Mouse (Mus musculus) cerebellum, postnatal 10 days (tissue): ENCODE measurements around the gene Dna2.
A peak's percentile ranks its signal among the peaks of the same experiment; 100 is the strongest.
"Not testable (repeated sequence)": the region's sequence is repeated elsewhere in the genome, so short reads cannot be mapped to it uniquely, and the experiment has no call there.

Experiments
- DNase-seq, 2 experiments: peaks; one replicate each; pipeline ENCODE4 v3.0.0; 2021; ENCODE audit warnings: mixed read lengths in 2 of 2

Dna2 gene

GRCm38 (mm10) chr10:62946738-62947471 lies at the start of gene Dna2:
Gene Dna2 (plus strand): TSS chr10:62947026.
- peak; percentile 78 to 81 for DNase-seq

- no peak for DNase-seq
These were observed 49.4 kb upstream of the Dna2 start for GRCm38 (mm10) chr10:62897437-62897836.

DNA sequence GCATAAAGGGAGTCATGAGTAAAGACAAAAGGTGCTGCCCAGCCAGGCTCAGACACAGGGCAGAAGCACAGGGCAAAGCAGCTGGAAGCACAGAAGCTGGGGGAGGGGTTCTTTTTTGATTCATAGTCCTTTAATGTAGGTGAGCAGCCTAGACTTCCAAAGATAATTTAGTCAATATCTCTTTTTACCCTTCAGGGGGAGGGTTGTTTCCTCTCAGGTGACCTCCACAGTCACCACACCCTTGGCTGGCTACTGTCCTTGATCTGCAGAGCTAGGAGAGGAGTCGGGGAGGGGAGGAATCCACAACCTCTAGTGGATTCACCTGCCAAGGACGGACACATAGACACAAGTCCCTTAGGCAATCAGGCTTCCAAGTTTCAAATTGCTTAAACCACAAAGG lies 48.8 kb upstream of the Dna2 start:
- no peak for DNase-seq

DNA sequence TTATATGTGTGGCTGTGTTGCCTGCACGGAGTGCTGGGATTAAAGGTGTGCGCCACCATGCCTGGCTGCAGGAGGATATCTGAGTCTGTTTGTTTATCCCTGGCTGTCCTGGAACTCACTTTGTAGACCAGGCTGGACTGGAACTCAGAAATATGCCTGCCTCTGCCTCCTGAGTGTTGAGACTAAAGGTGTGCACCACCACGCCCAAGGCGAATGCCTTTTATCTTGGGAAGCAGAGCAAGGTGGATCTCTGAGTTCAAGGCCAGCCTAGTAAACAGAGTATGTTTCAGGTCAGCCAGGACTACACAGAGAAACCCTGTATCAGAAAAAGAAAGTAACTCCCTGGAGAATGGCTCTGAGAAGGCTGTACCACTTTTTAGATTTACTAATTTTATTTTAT lies 46.7 kb upstream of the Dna2 start:
- DNase-seq = no peak

- DNase-seq = no peak
These were observed 45.0 kb upstream of the Dna2 start for GRCm38 (mm10) chr10:62901826-62902225.

GRCm38 (mm10) chr10:62902829-62903228 lies 44.0 kb upstream of the Dna2 start:
- no peak for DNase-seq

DNA sequence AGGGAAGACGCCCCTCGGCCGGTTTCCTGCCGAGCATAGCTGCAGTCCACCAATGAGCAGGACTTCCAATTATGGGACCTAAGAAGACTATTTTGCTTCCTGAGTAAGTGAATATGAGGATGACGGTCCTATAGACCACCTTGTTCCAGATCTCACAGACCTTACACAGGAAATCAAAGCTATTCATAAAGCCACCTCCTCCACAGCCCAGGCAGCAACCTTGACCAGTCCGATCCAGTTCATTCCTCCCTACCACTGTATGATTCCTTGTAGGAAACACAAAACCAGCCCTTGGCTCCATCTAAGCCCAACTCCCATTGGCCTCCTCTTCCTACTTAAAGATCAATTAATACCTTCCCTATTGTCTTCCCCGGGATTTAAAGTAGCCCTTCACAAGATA lies 40.5 kb upstream of the Dna2 start:
- DNase-seq = no peak

DNA sequence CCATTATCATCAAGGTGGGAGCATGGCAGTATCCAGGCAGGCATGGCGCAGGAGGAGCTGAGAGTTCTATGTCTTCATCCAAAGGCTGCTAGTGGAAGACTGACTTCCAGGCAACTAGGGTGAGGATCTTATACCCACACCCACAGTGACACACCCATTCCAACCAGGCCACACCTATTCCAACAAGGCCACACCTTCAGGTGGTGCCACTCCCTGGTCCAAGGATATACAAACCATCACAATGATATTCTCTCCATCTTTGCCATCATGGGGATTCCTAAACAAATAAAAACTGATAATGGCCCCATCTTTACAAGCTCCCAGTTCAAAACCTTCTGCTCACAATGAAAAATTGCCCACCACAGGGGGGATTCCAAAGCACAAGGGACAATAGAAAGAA lies 37.9 kb upstream of the Dna2 start, which contains the start of gene Tet1:
Gene Tet1, minus strand, starts transcription at position 101 of the 400 bp plus-strand sequence.
- DNase-seq = not testable (repeated sequence)

GRCm38 (mm10) chr10:62911120-62911519 lies 35.7 kb upstream of the Dna2 start:
- no peak for DNase-seq

- no peak for DNase-seq
These were observed 27.8 kb upstream of the Dna2 start for GRCm38 (mm10) chr10:62918985-62919384.

- DNase-seq = peak; percentile 97
These were observed 26.7 kb upstream of the Dna2 start, which contains the start of gene Slc25a16 for GRCm38 (mm10) chr10:62919925-62920765. Gene Slc25a16 (plus strand): TSS chr10:62920633.

- DNase-seq = no peak
These were observed 26.1 kb upstream of the Dna2 start for GRCm38 (mm10) chr10:62920766-62921156.

DNA sequence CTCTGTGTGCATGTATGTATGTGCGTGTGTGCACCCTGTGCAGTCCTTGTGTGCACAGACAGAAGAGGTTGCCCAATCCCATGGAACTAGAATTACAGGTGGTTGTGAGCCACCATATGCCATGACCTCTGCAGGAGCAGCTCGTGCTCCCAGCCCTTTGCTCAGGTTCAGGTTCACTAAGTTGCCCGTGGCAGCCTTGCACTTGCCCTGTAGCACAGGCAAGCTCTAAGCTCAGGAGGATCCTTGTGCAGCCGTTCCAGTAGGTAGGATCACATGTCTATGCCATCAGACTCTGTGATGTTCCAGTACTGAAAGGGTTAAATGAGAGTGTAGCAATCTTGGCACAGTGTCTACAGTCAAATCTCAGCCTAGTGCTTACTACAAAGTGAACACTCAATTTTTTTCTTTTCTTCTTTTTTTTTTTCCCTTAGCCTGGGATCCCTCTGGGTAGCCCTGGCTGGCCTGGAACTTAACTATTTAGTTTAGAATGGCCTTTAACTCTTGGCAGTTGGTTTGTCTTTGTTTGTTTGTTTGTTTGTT lies 22.7 kb upstream of the Dna2 start:
- DNase-seq = no peak

DNA sequence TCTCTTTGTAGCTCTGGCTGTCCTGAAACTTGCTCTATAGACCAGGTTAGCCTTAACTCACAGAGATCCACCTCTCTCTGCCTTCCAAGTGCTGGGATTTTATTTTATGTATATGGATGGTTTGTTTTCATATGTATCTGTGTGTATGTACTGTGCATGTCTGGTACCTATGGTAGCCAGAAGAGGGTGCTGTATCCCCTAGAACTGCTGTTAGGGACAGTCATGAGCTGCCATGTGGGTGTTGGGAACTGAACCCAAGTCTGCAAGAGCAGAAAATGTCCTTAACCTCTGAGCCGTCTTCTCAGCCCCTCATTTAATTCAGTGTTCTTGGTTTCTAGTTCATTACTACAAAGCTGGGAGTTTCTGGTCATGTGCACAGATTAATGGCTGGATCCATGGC lies 14.4 kb upstream of the Dna2 start:
- no peak for DNase-seq

- DNase-seq = no peak
These were observed 1.7 kb upstream of the Dna2 start for GRCm38 (mm10) chr10:62944975-62945580.

- no peak for DNase-seq
These were observed 1.7 kb downstream of the Dna2 start for GRCm38 (mm10) chr10:62948551-62948950.

DNA sequence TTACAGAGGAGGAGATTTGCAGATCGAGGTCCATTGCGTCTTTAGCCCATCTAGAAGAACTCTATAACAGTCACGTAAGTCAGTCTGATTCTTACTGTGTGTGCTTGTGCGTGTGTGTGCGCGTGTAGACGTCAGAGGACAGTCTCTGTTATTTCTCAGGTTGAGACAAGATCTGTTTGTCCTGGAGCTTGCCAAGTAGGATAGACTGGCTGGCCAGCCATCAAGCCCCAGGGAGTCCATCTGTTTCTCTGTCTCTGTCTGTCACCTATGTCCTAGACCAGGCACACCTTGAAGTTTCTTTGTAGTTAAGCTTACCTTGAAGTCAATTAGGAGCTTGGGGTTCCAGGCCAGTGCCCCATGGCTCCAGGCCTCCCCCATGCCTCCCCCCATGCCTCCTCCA lies 17.1 kb downstream of the Dna2 start:
- DNase-seq = peak; percentile 65 to 66

DNA sequence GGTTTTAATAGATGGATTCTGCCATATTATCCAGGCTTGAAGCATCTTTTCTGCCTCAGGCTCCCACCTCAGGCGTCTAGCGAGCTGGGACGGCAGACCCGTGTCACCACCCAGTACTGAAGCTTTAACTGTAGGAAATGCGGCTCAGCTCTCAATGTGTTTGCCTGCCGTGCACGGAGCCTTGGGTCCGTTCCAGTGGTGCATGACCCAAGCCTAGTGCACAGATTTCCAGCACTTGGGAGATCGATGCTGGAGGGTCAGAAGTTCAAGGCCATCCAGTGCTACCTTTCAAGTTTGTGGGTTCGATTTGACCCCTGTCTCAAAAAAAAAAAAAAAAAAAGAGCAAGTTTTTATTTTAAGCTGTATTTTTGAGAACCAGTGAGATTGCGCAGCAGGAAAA lies 19.0 kb downstream of the Dna2 start:
- no peak for DNase-seq

GRCm38 (mm10) chr10:62966291-62966690 lies 19.5 kb downstream of the Dna2 start:
- peak in 1 of 2 experiments; percentile 29 for DNase-seq

- DNase-seq = peak; percentile 65 to 68
These were observed 25.0 kb downstream of the Dna2 start for GRCm38 (mm10) chr10:62971821-62972220.

GRCm38 (mm10) chr10:62979667-62980038 lies 32.8 kb downstream of the Dna2 start:
- no peak for DNase-seq

DNA sequence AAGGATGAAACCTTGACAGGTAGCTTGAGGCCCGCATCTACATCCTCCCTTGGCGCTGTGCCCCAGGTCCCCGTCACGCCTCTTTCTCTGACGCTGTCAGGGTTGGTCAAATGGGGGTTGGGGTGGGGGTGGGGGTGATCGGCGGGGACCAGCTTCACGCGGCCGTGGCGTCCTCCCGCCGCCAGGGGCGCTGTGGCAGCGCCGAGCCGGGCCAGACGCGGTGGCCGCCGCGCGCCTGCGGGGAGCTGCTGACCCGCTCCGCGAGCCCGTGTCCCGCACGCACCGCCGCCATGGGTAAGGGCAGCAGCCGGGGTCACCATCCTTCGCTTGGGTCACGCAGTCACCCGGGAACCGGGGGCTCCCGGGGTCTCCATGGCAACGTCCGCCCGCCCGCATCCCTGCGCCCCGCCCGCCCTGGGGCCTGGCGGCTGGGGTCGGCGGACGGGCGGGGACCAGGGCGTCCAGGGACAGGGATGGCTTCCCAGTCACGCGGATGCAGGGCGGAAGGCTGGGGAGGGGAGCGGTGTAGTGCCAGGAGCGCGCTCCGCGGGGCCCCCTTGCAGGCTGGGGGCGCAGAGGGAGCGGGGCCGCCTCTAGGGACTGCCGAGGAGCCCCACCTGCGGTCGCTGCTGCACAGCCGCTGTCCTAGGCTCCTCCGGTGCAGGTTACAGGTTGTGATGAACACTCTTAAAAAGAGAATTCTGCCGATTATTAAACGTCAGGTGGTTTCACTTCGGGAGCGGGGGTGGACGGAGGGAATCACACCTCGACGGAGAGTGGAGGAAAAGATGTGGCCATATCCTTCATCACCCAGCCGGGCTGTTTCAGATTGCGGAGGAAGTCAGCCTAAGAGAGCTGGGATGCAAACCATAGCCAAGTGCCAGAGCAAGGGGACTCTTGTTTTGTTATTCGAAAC lies 33.5 kb downstream of the Dna2 start, which contains the start of gene Rufy2:
Gene Rufy2, plus strand, starts transcription at position 185 of the 916 bp plus-strand sequence.
- DNase-seq = peak; percentile 99 to 100
